Mouse (Mus musculus) cerebellum, postnatal 4 days (tissue): ENCODE measurements around the gene Sytl2.

Experiments used
- DNase-seq, 2 experiments: peaks; one replicate each; pipeline ENCODE4 v3.0.0; 2022; ENCODE audit warnings: low spot score in 2 of 2, mixed read lengths in 1 of 2

Sytl2 gene

GRCm38 (mm10) chr7:90308003-90308402 lies 6.0 kb downstream of the Sytl2 start:
- no peak for DNase-seq

- no peak for DNase-seq
Observed at GRCm38 (mm10) chr7:90312151-90312883, 10.3 kb downstream of the Sytl2 start.

- DNase-seq: no peak
Observed at GRCm38 (mm10) chr7:90313421-90313820, 11.4 kb downstream of the Sytl2 start.

GRCm38 (mm10) chr7:90316823-90317222 lies 14.8 kb downstream of the Sytl2 start:
- DNase-seq: no peak

- no peak for DNase-seq
Observed at GRCm38 (mm10) chr7:90319446-90319845, 17.4 kb downstream of the Sytl2 start.

- no peak for DNase-seq
Observed at GRCm38 (mm10) chr7:90320124-90320523, 18.1 kb downstream of the Sytl2 start.

- DNase-seq: no peak
Observed at GRCm38 (mm10) chr7:90325166-90325565, 23.1 kb downstream of the Sytl2 start.

GRCm38 (mm10) chr7:90330200-90330599 lies 28.1 kb downstream of the Sytl2 start:
- DNase-seq: no peak

GRCm38 (mm10) chr7:90332483-90333065 lies 30.5 kb downstream of the Sytl2 start:
- no peak for DNase-seq

GRCm38 (mm10) chr7:90334362-90334761 lies 32.3 kb downstream of the Sytl2 start:
- DNase-seq: no peak

GRCm38 (mm10) chr7:90334831-90335230 lies 32.8 kb downstream of the Sytl2 start:
- DNase-seq: no peak

- no peak for DNase-seq
Observed at GRCm38 (mm10) chr7:90335755-90336194, 33.7 kb downstream of the Sytl2 start.

GRCm38 (mm10) chr7:90341212-90341957 lies 39.3 kb downstream of the Sytl2 start:
- no peak for DNase-seq

GRCm38 (mm10) chr7:90344903-90345302 lies 42.9 kb downstream of the Sytl2 start:
- DNase-seq: no peak

- DNase-seq: no peak
Observed at GRCm38 (mm10) chr7:90347779-90348437, 45.9 kb downstream of the Sytl2 start.

GRCm38 (mm10) chr7:90349014-90349413 lies 47.0 kb downstream of the Sytl2 start:
- no peak for DNase-seq

GRCm38 (mm10) chr7:90352183-90352582 lies 50.1 kb downstream of the Sytl2 start:
- no peak for DNase-seq

- no peak for DNase-seq
Observed at GRCm38 (mm10) chr7:90353488-90354228, 51.6 kb downstream of the Sytl2 start.

GRCm38 (mm10) chr7:90354229-90354604 lies 52.2 kb downstream of the Sytl2 start:
- DNase-seq: no peak

GRCm38 (mm10) chr7:90355454-90355853 lies 53.4 kb downstream of the Sytl2 start:
- no peak for DNase-seq

- DNase-seq: no peak
Observed at GRCm38 (mm10) chr7:90355995-90356394, 53.9 kb downstream of the Sytl2 start.

- no peak for DNase-seq
Observed at GRCm38 (mm10) chr7:90362788-90363187, 60.7 kb downstream of the Sytl2 start.
